Mouse (Mus musculus): ENCODE data around the gene 1700003F12Rik.

GRCm38 (mm10) chr2:154571266-154571665, 24.4 kb downstream of the 1700003F12Rik start:
- TF ChIP-seq ZC3H11A (IDR thresholded peaks at IDR 0.05; ENCODE audit: borderline replicate concordance, low read depth, low read length) (no peak), MAFK (IDR thresholded peaks at IDR 0.05; ENCODE audit: insufficient read depth, low read depth, low read length) (no peak)
